Mouse (Mus musculus) thymus, postnatal 0 days (tissue): ENCODE measurements around the gene Nop2. TPM values are rescaled to one million over a fixed set of nuclear protein-coding genes. Genes with fewer than 3 reads are reported as not detected.

Experiments used
- DNase-seq: peaks from one replicate; pipeline ENCODE4 v3.0.0-alpha.2; 2015; ENCODE audit warnings: low spot score
- polyA plus RNA-seq: library from polyadenylated mRNA; unstranded; fragments of >200 nt; fragmentation: Nextera tagmentation; extraction: Ambion mirVana; gene quantifications from 2 replicates; pipeline ENCODE4 v1.2.1, GENCODE M21; 2015

The Nop2 gene
- 53.9 and 60.7 TPM in 2 replicates for polyA plus RNA-seq

GRCm38 (mm10) chr6:125131302-125132156 is at the start of gene Nop2:
TSS of gene Nop2 (plus strand) at chr6:125131909.
- DNase-seq = peak; percentile 96

GRCm38 (mm10) chr6:125082801-125083386 is 48.8 kb upstream of the Nop2 start:
- DNase-seq = no peak

- DNase-seq = peak; percentile 80
These were observed 47.3 kb upstream of the Nop2 start for GRCm38 (mm10) chr6:125084424-125084823.

GRCm38 (mm10) chr6:125087937-125088336 is 43.8 kb upstream of the Nop2 start:
- DNase-seq = no peak

GRCm38 (mm10) chr6:125088561-125089321 is 43.0 kb upstream of the Nop2 start:
- DNase-seq = peak; percentile 59

DNA sequence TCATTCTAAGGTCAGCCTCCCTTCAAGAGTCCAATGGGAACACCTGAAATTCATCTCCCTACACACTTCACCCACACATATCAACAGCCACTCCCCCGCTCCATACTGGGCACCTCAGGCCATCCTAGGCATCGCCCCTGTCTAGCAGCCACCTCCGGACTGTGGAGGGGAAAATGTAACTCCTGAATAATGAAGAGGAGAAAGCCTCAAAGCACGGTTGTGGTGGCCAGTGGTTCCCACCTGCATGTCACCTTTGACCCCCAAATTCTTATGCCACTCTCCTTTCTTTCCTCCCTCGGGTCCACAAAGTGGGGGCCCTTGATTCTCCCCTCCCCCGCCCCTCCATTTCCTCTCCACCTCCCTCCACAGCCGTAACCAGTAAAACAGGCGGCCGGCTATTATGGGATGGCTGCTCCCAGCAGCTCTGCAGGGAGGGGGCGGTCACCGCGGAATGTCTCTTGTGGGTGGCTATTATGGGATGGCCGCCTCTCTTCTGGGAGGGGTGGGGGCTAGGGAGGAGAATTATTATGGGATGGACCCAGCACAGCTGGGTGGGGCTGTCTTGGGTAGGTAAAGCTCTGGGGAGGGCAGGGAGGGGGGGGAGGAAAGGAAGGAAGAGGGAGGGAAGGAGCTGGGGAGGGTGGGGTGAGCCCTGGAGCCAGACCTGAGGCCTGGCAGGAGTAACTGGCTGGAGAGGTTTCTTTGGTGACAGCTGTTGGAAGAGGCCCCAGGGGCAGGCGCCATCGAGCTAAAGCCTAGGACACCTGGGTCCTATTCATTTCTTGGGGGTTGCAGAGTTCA is 42.0 kb upstream of the Nop2 start:
- DNase-seq = peak; percentile 81

DNA sequence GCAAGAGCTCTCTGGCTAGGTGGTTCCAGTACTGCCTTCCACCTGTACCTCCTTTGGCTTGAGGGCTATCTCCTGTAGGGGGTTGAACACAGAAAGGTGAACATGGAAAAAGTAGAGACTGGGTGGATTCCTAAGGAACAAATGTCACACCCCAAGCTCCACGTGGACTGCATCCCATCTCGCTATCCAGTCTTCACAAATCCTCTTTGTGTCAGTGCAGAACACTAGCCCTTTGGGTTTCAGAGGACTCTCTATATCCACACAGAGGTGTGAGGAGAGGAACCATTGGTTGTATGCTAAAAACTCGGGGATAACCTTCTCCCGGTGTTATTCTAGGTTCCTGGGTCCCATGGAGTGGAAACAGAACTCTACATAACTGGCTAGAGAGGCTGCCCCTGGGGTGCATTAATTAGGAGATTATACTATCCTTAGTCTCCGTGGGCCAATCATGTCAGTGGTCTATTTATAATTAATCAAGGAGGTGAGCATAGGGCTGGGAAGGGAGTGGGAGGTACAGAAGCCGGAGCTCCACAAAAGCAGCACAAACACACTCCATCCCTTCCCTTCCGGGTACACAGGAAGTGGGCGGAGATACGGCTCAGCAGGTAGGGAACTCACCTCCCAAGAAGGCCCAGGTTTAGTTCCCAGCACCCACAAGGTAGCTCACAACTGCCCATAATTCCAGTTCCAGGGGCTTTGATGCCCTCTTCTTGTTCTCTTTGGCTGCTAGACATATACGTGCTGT is 41.2 kb upstream of the Nop2 start:
- no peak for DNase-seq

DNA sequence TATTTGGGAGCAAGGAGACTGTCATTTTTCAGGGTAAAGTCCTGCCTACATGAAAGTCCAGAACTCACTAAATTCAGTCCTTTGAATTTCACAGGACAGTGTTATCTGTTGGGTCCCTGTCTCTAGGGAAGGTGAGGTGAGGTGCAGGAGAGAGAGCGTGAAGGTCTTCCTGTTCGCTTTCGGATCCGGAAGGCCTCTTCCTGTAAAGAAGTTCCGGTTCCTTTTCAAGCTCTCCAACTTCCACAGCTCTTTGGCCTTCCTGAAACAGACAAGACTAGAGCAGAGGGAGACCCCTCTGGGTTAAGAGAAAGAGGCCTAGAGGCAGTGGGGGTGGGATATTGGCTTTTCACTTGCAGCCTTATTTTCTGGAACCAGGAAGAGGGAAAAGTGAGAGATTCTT is 39.3 kb upstream of the Nop2 start:
- peak; percentile 44 for DNase-seq

- DNase-seq = no peak
These were observed 36.9 kb upstream of the Nop2 start for GRCm38 (mm10) chr6:125094843-125095242.

GRCm38 (mm10) chr6:125095391-125096278 is 36.1 kb upstream of the Nop2 start, which contains the start of gene Chd4:
TSS of gene Chd4 (plus strand) at chr6:125095981.
- peak; percentile 94 for DNase-seq

GRCm38 (mm10) chr6:125096279-125096596 is 35.5 kb upstream of the Nop2 start:
- no peak for DNase-seq

DNA sequence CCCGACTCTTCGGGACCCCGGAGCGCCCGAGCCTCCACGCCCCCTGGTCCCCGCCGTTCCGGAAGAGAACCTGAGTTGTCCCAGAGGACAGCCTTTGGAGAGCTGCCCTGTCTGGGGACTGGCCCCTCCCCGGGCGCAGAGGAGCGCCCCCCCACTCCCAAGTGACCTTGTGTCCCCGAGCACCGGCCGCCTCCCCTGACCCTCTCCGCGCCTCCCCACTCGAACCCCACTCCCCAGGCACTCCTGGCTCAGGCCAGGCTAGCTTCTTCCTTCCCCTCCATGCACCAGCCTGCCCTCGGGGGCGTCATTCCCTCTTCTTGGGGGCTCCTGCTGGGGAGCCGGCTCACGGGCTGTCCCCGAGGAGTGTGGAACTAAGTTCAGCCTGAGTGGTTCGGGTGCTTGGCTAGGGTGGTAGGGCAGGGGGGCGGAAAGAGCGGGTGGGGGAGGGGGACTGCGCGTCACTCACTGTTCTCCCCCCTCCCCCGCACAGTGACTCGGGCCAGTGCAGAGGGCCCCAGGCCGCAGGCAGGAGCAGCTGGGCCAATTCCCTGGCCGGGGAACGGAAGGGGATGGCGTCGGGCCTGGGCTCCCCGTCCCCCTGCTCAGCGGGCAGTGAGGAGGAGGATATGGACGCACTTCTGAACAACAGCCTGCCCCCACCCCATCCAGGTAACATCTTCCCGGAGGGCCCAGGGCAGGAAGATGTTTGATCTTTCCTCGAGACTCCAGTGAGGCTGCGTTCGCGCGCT is 34.9 kb upstream of the Nop2 start:
- DNase-seq = peak; percentile 72

DNA sequence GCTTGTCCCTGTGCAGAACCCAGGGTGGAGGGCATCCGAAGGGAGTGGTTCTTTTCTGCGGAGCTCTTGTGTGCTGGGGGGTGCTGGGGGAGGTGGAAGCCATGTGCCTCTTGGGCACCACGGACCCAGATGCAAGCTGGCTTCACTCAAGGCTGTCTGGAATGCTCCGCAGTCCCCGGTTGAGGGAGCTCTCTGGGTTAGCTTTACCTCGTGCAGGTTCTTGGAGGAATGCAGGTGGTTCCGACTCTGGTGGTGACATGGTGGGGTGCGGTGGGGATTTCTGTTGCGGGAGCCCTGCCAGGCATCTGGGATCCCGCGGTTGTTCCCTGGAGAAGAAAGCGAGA is 34.4 kb upstream of the Nop2 start:
- DNase-seq = no peak

- DNase-seq = no peak
These were observed 33.8 kb upstream of the Nop2 start for GRCm38 (mm10) chr6:125097951-125098350.

DNA sequence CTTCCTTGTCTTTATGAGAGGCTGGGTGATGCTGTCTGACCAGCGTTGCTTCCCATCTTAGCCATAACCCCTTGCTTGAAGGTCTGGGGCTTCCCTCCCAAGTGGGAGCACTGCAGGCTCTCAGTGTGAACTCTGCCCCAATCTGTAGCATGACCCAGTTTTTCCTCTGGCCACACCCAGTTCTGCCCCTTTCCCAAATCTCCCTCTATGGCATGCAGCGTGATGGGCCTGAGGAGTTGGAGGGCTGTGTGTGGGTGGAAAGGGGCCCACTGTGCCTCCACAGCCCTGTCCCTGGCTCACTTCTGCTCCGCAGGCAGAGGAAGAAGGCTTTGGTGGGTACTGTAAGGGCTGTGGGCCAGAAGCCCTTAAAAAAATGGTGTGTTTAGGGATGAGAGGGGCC is 33.2 kb upstream of the Nop2 start:
- no peak for DNase-seq

- DNase-seq = peak; percentile 83
These were observed 32.2 kb upstream of the Nop2 start for GRCm38 (mm10) chr6:125099421-125099971.

DNA sequence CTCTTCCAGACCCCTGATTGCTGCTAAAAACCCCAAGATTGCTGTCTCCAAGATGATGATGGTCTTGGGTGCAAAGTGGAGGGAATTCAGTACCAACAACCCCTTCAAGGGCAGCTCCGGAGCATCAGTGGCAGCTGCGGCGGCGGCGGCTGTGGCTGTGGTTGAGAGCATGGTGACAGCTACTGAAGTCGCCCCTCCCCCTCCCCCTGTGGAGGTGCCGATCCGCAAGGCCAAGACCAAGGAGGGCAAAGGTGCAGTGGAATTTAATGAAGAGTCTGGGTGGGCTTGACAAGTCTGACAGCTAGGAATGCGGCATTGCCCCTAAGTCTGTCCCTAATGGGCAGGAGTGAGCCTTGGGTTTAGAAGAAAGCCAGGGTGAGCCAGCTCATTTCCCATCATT is 30.3 kb upstream of the Nop2 start:
- no peak for DNase-seq

DNA sequence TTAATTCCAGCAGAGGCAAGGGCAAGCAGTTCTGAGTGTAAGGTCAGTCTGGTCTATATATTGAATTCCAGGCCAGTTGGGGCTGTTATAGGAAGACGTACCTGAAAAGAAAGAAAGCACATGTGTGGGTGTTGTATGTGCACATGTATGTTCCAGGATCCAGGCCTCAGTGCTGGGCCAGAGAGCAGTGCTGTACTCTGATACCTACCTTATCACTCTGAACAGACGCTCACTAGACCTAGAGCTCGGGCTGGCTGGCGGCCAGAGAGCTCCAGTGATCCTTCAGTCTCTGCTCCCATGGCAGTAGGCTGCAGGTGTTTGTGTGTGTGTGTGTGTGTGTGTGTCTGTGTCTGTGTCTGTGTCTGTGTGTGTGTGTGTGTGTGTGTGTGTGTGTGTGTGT is 27.5 kb upstream of the Nop2 start:
- DNase-seq = no peak

- no peak for DNase-seq
These were observed 24.0 kb upstream of the Nop2 start for GRCm38 (mm10) chr6:125107705-125108104.
